Mouse (Mus musculus): ENCODE results near the gene Gm12355.

GRCm38 (mm10) chr11:98584146-98584545 lies 41.3 kb downstream of the Gm12355 start:
- no peak for TF ChIP-seq POLR2A (IDR thresholded peaks at IDR 0.05; ENCODE audit: insufficient read depth, low read depth, low read length)
- TF ChIP-seq CTCF (IDR thresholded peaks at IDR 0.05): no peak
- TF ChIP-seq EP300 (IDR thresholded peaks at IDR 0.05; ENCODE audit: insufficient read depth, low read depth, low read length): no peak
